Mouse (Mus musculus) hindbrain, embryonic 14.5 days (tissue): Measurements from ENCODE around the gene Emb. TPM values are rescaled to one million over a fixed set of nuclear protein-coding genes. Genes with fewer than 3 reads are reported as not detected.
"Not testable (repeated sequence)": the region's sequence is repeated elsewhere in the genome, so short reads cannot be mapped to it uniquely, and the experiment has no call there.

Experiments used
- ATAC-seq: fragments of 200-750 bp; cut with Nextera tagmentation; 2 replicates; pipeline ENCODE4 v1.8.0; 2017; ENCODE audit warnings: moderate number of reproducible peaks, mild to moderate bottlenecking, moderate TSS enrichment, moderate library complexity; ENCODE audit not compliant: low FRiP score
- DNase-seq: peaks from one replicate; pipeline ENCODE4 v3.0.0-alpha.2; 2015; ENCODE audit warnings: low spot score
- H3K27ac ChIP-seq: fragments of 300-500 bp; sonication (generic); 2 replicates; pipeline ENCODE4 v1.5.1; 2014; ENCODE audit warnings: mild to moderate bottlenecking, moderate library complexity
- H3K27me3 ChIP-seq: fragments of 300-500 bp; sonication (generic); 2 replicates; pipeline ENCODE4 v1.6.1; 2014; ENCODE audit warnings: mild to moderate bottlenecking, low read length, mixed read lengths; ENCODE audit not compliant: control insufficient read depth, insufficient read depth
- H3K36me3 ChIP-seq: fragments of 300-500 bp; sonication (generic); replicated peaks from 2 replicates; pipeline ENCODE4 v1.6.1; 2014; ENCODE audit not compliant: control insufficient read depth, insufficient read depth
- H3K4me1 ChIP-seq: fragments of 300-500 bp; sonication (generic); replicated peaks from 2 replicates; pipeline ENCODE4 v1.6.1; 2014; ENCODE audit warnings: antibody characterized with exemption, low read length, mixed read lengths; ENCODE audit not compliant: control insufficient read depth, insufficient read depth
- H3K4me2 ChIP-seq: fragments of 300-500 bp; sonication (generic); replicated peaks from 2 replicates; pipeline ENCODE4 v1.6.1; 2014; ENCODE audit warnings: mild to moderate bottlenecking, moderate library complexity
- H3K4me3 ChIP-seq: fragments of 300-500 bp; sonication (generic); replicated peaks from 2 replicates; pipeline ENCODE4 v1.5.1; 2014; ENCODE audit warnings: mild to moderate bottlenecking, low read length
- H3K9ac ChIP-seq: fragments of 300-500 bp; sonication (generic); 2 replicates; pipeline ENCODE4 v1.6.1; 2014
- H3K9me3 ChIP-seq: fragments of 300-500 bp; sonication (generic); 2 replicates; pipeline ENCODE4 v1.6.1; 2016; ENCODE audit warnings: low read length; ENCODE audit not compliant: control insufficient read depth
- WGBS: fragments of 180-500 bp; shearing (Covaris S2); extraction: QIAGEN DNeasy Blood & Tissue Kit; methylation state at CpG from one replicate; pipeline ENCODE4 v1.1.7; 2014; 5-methylcytosine and 5-hydroxymethylcytosine counted together
- polyA plus RNA-seq: library from polyadenylated mRNA; unstranded; fragments of >200 nt; fragmentation: Nextera tagmentation; extraction: Ambion mirVana; gene quantifications from 2 replicates; pipeline ENCODE4 v1.2.1, GENCODE M21; 2014

Emb gene
- polyA plus RNA-seq = 14.3 and 14.9 TPM in 2 replicates

- 85% methylated on average over 6 of the region's 6 CpGs for WGBS
- Histone ChIP-seq H3K27ac (no peak within 1 kb of the TSS), H3K4me2 (no peak within 1 kb of the TSS), H3K9me3 (no peaks in the 10 kb centered on the region), H3K4me1 (no peaks in the 10 kb centered on the region), H3K27me3 (no peaks in the 10 kb centered on the region), H3K4me3 (no peak within 1 kb of the TSS), H3K36me3 (no peaks in the 10 kb centered on the region), H3K9ac (no peak within 1 kb of the TSS)
- no peak for DNase-seq
- ATAC-seq = no peak
These were observed at the start of gene Emb for GRCm38 (mm10) chr13:117208236-117208635. Emb (plus strand) TSS chr13:117208536.

DNA sequence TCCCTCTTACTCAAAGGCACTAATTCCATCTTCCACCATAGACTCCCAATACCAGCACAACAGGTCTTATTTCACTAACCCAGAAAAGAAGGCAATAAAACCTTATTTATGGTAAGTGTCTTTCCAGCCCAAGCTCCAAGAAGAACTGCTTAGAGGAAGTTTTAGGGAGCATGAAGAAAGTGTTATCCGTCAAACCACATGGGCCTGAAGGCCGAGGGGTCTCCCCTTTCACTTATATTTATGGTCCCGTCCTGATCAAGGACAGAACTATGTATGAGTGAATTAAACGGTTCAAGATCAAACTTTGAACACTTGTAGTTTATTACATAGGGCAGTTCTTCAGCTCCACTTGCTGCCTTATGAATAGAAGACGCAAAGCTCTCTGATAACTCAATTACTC lies 44.4 kb upstream of the Emb start:
- Histone ChIP-seq H3K27me3 (no peaks in the 10 kb centered on the region), H3K27ac (no peak overlapping the region), H3K36me3 (no peaks in the 10 kb centered on the region), H3K4me3 (no peak overlapping the region), H3K9ac (no peak overlapping the region), H3K9me3 (no peaks in the 10 kb centered on the region), H3K4me2 (no peak overlapping the region), H3K4me1 (no peaks in the 10 kb centered on the region)
- DNase-seq (no peak), ATAC-seq (no peak)
- WGBS = 93% methylated on average over 5 of the region's 5 CpGs

- Histone ChIP-seq H3K36me3 (no peaks in the 10 kb centered on the region), H3K4me1 (no peaks in the 10 kb centered on the region), H3K4me2 (no peak overlapping the region), H3K27ac (no peak overlapping the region), H3K4me3 (no peak overlapping the region), H3K9me3 (no peaks in the 10 kb centered on the region), H3K9ac (no peak overlapping the region), H3K27me3 (no peaks in the 10 kb centered on the region)
- no peak for DNase-seq
- WGBS = 95% methylated on average over 8 of the region's 8 CpGs
- no peak for ATAC-seq
These were observed 43.3 kb upstream of the Emb start for GRCm38 (mm10) chr13:117165071-117165470.

DNA sequence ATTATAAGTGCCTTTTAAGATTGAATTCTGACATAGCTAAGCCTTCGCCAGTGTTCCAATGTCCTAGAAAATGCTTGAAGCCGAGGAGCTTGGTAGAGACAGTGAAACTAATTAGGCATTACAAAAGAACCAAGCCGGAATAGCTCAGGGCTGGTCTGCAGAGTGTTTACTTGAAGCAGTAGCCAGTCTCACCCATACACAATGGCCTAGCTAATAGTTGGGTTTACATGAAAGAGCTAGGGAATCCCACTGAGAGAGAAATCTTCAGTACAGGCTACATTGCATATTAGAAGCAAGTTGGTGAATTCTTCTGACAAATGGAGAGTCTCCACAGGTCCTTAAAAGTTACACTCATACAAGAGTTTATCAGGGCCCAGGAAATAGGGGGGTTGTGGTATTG lies 27.4 kb upstream of the Emb start:
- not testable (repeated sequence) for H3K4me2 ChIP-seq, H3K9ac ChIP-seq, H3K4me3 ChIP-seq, H3K36me3 ChIP-seq, H3K27ac ChIP-seq, H3K4me1 ChIP-seq, ATAC-seq, H3K9me3 ChIP-seq, DNase-seq, H3K27me3 ChIP-seq
- 37% methylated on average over 3 of the region's 3 CpGs for whole genome bisulfite sequencing

DNA sequence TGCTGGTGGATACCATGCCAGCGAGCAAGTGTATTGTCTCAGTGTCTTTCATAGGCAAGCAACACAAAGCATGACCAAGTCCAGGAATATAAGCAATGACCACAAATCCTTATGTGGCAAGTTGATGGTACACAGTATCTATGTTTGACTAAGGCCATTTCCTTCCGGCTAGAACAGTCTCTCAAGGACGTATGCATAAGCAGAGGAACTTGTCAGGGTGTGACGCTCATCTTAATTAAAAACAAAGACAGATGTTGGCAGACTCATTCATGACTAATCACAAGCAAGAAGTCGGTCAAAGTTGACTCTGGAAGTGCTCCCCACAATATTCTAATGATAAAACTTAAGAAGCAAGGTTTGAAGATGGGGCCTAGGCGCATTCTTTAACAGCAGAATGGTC lies 25.0 kb upstream of the Emb start:
- no peak overlapping the region for H3K4me3 ChIP-seq
- DNase-seq (no peak), ATAC-seq (no peak)
- H3K9me3 ChIP-seq = no peaks in the 10 kb centered on the region
- H3K9ac ChIP-seq = no peak overlapping the region
- H3K27ac ChIP-seq = no peak overlapping the region
- H3K4me2 ChIP-seq = no peak overlapping the region
- no peaks in the 10 kb centered on the region for H3K4me1 ChIP-seq
- H3K36me3 ChIP-seq = no peaks in the 10 kb centered on the region
- H3K27me3 ChIP-seq = no peaks in the 10 kb centered on the region
- 83% methylated on average over 6 of the region's 6 CpGs for WGBS

DNA sequence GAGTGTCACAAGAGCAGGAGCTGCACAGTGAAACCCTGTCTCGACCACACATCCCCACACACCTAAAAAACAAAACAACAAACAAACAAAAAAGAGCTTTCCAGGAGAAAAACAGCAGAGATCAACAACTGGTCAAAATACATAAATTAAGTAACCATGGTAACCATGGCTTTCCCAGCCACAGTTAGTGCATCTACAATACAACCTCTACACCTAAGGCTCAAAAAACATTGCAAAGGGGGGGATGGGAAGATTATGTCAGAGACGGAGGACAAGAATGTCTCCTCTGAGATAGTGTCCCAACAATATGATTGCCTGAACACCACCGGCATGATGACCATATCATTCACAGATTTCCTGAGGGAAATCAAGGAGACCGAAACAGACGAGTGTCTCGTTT lies 23.0 kb upstream of the Emb start:
- Histone ChIP-seq H3K4me2 (no peak overlapping the region), H3K4me3 (no peak overlapping the region), H3K27me3 (no peaks in the 10 kb centered on the region), H3K9me3 (no peaks in the 10 kb centered on the region), H3K9ac (no peak overlapping the region), H3K36me3 (no peaks in the 10 kb centered on the region), H3K4me1 (no peaks in the 10 kb centered on the region), H3K27ac (no peak overlapping the region)
- ATAC-seq (no peak), DNase-seq (no peak)
- WGBS = 61% methylated on average over 6 of the region's 6 CpGs

- WGBS = 81% methylated on average over 5 of the region's 5 CpGs
- no peaks in the 10 kb centered on the region for H3K27me3 ChIP-seq
These were observed 16.2 kb upstream of the Emb start for GRCm38 (mm10) chr13:117192161-117192560.

GRCm38 (mm10) chr13:117193422-117193983 lies 14.8 kb upstream of the Emb start:
- no peak for ATAC-seq
- Histone ChIP-seq H3K27ac (no peak overlapping the region), H3K4me1 (no peaks in the 10 kb centered on the region), H3K27me3 (no peaks in the 10 kb centered on the region), H3K9me3 (no peaks in the 10 kb centered on the region), H3K4me2 (no peak overlapping the region), H3K36me3 (no peaks in the 10 kb centered on the region), H3K9ac (no peak overlapping the region), H3K4me3 (no peak overlapping the region)
- DNase-seq = no peak
- 77% methylated on average over 7 of the region's 7 CpGs for WGBS

More at GRCm38 (mm10) chr13:117192161-117192560, 16.2 kb upstream of the Emb start:
- DNase-seq (no peak), ATAC-seq (no peak)
- no peaks in the 10 kb centered on the region for H3K4me1 ChIP-seq
- H3K4me2 ChIP-seq = no peak overlapping the region
- H3K9me3 ChIP-seq = no peaks in the 10 kb centered on the region
- no peaks in the 10 kb centered on the region for H3K36me3 ChIP-seq
- no peak overlapping the region for H3K27ac ChIP-seq
- no peak overlapping the region for H3K9ac ChIP-seq
- H3K4me3 ChIP-seq = no peak overlapping the region

DNA sequence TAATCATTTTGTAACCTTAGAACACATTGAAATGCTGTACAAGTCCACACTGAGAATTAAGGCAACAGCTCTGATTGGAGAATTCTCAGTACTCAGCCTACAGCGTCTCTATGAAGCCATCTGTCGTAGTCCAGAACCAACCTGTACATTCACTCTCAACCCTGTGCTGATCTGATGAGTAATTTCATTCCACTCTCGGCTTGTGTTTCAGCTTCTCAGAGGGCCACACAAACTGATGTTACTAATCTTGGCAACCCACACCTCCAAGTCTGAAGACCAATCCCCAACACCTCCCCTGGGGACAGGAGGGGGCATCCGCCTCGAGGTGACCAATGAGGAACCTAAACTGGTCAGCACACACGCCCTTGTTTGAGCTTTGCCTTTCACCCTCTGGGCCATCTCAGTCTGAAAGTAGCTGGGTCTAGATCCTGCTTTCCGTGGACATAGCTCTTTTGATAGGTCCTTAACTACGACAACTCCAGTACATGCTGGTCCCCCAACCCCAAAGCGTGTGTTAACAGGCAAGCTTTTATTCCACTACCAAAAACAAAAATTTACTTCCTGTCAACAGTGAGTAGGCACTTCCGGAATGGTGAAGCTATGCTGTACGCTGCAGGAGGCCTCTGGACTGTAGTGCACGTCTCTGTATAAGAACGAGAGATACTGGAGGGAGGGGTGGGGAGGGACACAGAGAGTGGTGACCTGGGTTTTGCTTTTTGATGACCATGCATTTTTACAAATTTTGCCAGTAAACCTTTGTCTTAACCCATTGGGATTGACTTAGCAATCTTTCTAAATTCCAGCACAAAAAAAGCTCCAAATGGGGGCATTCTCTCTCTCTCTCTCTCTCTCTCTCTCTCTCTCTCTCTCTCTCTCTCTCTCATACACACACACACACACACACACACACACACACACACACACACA lies 12.5 kb upstream of the Emb start:
- Histone ChIP-seq H3K9ac (no peak overlapping the region), H3K27me3 (no peaks in the 10 kb centered on the region), H3K9me3 (no peaks in the 10 kb centered on the region), H3K27ac (no peak overlapping the region), H3K36me3 (no peaks in the 10 kb centered on the region), H3K4me1 (no peaks in the 10 kb centered on the region), H3K4me2 (no peak overlapping the region), H3K4me3 (no peak overlapping the region)
- WGBS = 89% methylated on average over 13 of the region's 13 CpGs
- ATAC-seq (no peak), DNase-seq (no peak)
